Mouse (Mus musculus) lung, adult 2 months (tissue): ENCODE results near the gene Gm20388. TPM values are rescaled to one million over a fixed set of nuclear protein-coding genes. Genes with fewer than 3 reads are reported as not detected.

ENCODE experiments used
- DNase-seq: peaks from one replicate; pipeline ENCODE4 v3.0.0; 2022
- H3K4me1 ChIP-seq: fragments of 200-500 bp; 2 replicates; pipeline ENCODE4 v1.6.1; 2011; ENCODE audit warnings: low read length; ENCODE audit not compliant: control insufficient read depth, insufficient read depth
- H3K4me3 ChIP-seq: fragments of 200-500 bp; replicated peaks from 2 replicates; pipeline ENCODE3; 2011; ENCODE audit warnings: low read depth, mild to moderate bottlenecking, control low read depth, low read length; ENCODE audit errors: extremely low read depth
- CTCF ChIP-seq: fragments of 200-500 bp; IDR thresholded peaks from 2 replicates; pipeline ENCODE4 v1.5.1; 2011; ENCODE audit warnings: mild to moderate bottlenecking, low read length, control low read depth; ENCODE audit not compliant: insufficient read depth
- POLR2A ChIP-seq: fragments of 200-500 bp; IDR thresholded peaks from 2 replicates; pipeline ENCODE4 v1.6.1; 2011; ENCODE audit warnings: low read depth, mild to moderate bottlenecking, control low read depth, low read length, borderline replicate concordance; ENCODE audit errors: extremely low read depth
- WGBS: fragments of 180-500 bp; shearing (Covaris S2); methylation state at CpG from one replicate; pipeline ENCODE4 v1.1.7; 2018; 5-methylcytosine and 5-hydroxymethylcytosine counted together
- polyA plus RNA-seq: library from polyadenylated mRNA; depleted of rRNA; stranded (reverse); fragments of >200 nt; gene quantifications from 2 replicates; pipeline ENCODE4 v1.2.3, GENCODE M21; 2012

Gm20388 gene
- polyA plus RNA-seq, 1 experiment: 67.8 TPM

- 53% methylated on average over 4 of the region's 4 CpGs for WGBS
- H3K4me3 ChIP-seq: no peak overlapping the region
- no peak for DNase-seq
- TF ChIP-seq CTCF (0 out of 2 replicates have a peak, but pooled peaks have one; percentile 1), POLR2A (no peak)
- H3K4me1 ChIP-seq: peaks cover 4% of the 10 kb centered on the region; the same call in 1 of the 2 replicates
These were observed 3854.0 kb downstream of the Gm20388 start for GRCm38 (mm10) chr8:123764671-123765070.

DNA sequence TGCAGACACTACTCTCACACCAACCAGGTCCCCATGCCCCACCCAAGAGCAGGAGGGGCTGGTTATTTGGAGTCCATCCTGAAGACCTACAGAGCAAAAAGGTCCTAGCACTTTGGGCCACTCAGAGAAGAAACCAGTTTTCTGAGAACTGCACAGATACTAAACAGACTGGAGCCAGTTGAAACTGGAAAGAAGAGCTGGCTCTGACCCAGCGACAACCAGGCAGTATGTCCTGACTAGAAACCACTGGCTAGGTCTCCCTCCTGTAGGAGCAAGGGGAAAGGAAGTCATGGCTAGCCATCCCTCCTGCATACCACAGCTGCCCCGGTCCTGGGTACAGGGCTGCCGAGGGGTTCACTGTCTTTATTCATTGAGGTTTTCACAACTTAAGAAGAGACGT lies 3855.9 kb downstream of the Gm20388 start:
- peaks cover 2% of the 10 kb centered on the region; the same call in 1 of the 2 replicates for H3K4me1 ChIP-seq
- TF ChIP-seq POLR2A: no peak
- no peak for TF ChIP-seq CTCF
- DNase-seq: no peak
- no peak overlapping the region for H3K4me3 ChIP-seq
- WGBS: 84% methylated on average over 4 of the region's 4 CpGs

- DNase-seq: no peak
- 85% methylated on average over 8 of the region's 8 CpGs for WGBS
- Histone ChIP-seq H3K4me1 (peaks cover 2% of the 10 kb centered on the region; the same call in 1 of the 2 replicates), H3K4me3 (no peak overlapping the region)
- TF ChIP-seq CTCF: no peak
- no peak for TF ChIP-seq POLR2A
These were observed 3857.2 kb downstream of the Gm20388 start for GRCm38 (mm10) chr8:123767874-123768273.

- WGBS: 58% methylated on average over 16 of the region's 16 CpGs
- H3K4me3 ChIP-seq: no peak overlapping the region
- peak; percentile 89 for TF ChIP-seq CTCF
- TF ChIP-seq POLR2A: no peak
- peak; percentile 55 for DNase-seq
- H3K4me1 ChIP-seq: no peaks in the 10 kb centered on the region
These were observed 3858.1 kb downstream of the Gm20388 start for GRCm38 (mm10) chr8:123768492-123769356.

DNA sequence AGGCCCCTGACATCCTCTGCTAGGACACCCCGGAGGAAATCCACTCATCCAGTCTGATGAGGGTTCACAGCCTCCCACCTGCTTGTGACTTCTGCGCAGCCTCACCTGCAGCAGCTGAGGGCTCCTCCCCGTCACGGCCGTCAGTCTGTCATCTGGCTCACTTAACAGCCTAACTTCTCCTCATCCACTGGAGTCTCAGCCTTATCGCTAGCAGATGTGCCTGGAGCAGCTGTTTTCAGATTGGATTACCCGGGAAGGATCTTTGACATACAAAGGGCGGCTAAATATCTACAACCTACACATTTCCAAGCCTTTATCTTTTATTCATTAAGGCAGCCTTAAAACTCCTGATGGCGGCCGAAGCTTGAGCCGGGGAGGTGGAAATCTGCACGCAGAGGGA lies 3862.8 kb downstream of the Gm20388 start:
- Histone ChIP-seq H3K4me1 (no peaks in the 10 kb centered on the region), H3K4me3 (no peak overlapping the region)
- WGBS: 66% methylated on average over 12 of the region's 12 CpGs
- DNase-seq: no peak
- TF ChIP-seq POLR2A: no peak
- TF ChIP-seq CTCF: no peak

GRCm38 (mm10) chr8:123774491-123774890 lies 3863.8 kb downstream of the Gm20388 start:
- no peak for DNase-seq
- no peak for TF ChIP-seq POLR2A
- TF ChIP-seq CTCF: no peak
- no peaks in the 10 kb centered on the region for H3K4me1 ChIP-seq
- 97% methylated on average over 1 of the region's 1 CpGs for WGBS
- H3K4me3 ChIP-seq: no peak overlapping the region

- DNase-seq: no peak
- 38% methylated on average over 7 of the region's 7 CpGs for WGBS
- Histone ChIP-seq H3K4me3 (no peak overlapping the region), H3K4me1 (no peaks in the 10 kb centered on the region)
- TF ChIP-seq POLR2A (no peak), CTCF (no peak)
These were observed 3866.7 kb downstream of the Gm20388 start for GRCm38 (mm10) chr8:123777319-123777718.

GRCm38 (mm10) chr8:123780471-123780870 lies 3869.8 kb downstream of the Gm20388 start:
- DNase-seq: no peak
- TF ChIP-seq CTCF: no peak
- no peak for TF ChIP-seq POLR2A
- WGBS: 36% methylated on average over 3 of the region's 3 CpGs
- Histone ChIP-seq H3K4me1 (no peaks in the 10 kb centered on the region), H3K4me3 (no peak overlapping the region)

DNA sequence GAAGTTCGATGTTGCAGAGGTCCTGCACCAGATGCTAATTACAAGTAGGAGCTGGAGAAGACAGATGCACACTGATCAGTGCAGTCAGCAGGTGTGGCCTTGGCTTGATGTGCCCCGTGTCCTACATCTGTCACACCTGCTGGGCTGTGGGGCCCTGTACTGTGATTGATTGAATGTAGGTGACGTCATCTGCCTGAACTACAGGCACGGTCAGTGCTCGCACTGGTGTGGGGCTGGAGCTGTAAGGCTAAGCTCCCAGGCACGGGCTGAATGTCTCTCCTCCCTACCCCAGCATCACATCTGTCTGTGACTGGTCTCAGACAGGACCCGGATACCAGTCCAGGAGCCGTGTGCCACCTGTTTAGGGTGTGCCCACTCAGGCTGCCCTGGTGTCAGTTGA lies 3870.6 kb downstream of the Gm20388 start:
- Histone ChIP-seq H3K4me3 (no peak overlapping the region), H3K4me1 (no peaks in the 10 kb centered on the region)
- no peak for DNase-seq
- 33% methylated on average over 8 of the region's 8 CpGs for WGBS
- TF ChIP-seq POLR2A (no peak), CTCF (no peak)
